Mouse (Mus musculus): ENCODE data around the gene Eps8.

The Eps8 gene

GRCm38 (mm10) chr6:137664936-137665335, 10.3 kb upstream of the Eps8 start:
- peak in 1 of 2 experiments; percentile 23 for DNase-seq (ENCODE audit: low spot score in 2 of 2)

GRCm38 (mm10) chr6:137661583-137662365, 7.1 kb upstream of the Eps8 start:
- peak; percentile 43 to 74 for DNase-seq (ENCODE audit: low spot score in 2 of 2)

GRCm38 (mm10) chr6:137658426-137659088, 3.9 kb upstream of the Eps8 start:
- DNase-seq (ENCODE audit: low spot score in 2 of 2), result no peak

- DNase-seq (ENCODE audit: low spot score in 2 of 2), result no peak
Measured at GRCm38 (mm10) chr6:137657203-137657602, 2.5 kb upstream of the Eps8 start.

- DNase-seq (ENCODE audit: low spot score in 2 of 2), result no peak
Measured at GRCm38 (mm10) chr6:137649528-137649927, 5.1 kb downstream of the Eps8 start.

GRCm38 (mm10) chr6:137649068-137649480, 5.6 kb downstream of the Eps8 start:
- DNase-seq (ENCODE audit: low spot score in 2 of 2), result peak; percentile 72 to 83

GRCm38 (mm10) chr6:137648110-137649067, 6.3 kb downstream of the Eps8 start:
- no peak for DNase-seq (ENCODE audit: low spot score in 2 of 2)

- DNase-seq (ENCODE audit: low spot score in 2 of 2), result no peak
Measured at GRCm38 (mm10) chr6:137647646-137648045, 7.0 kb downstream of the Eps8 start.

- no peak for DNase-seq (ENCODE audit: low spot score in 2 of 2)
Measured at GRCm38 (mm10) chr6:137646726-137647125, 8.0 kb downstream of the Eps8 start.

GRCm38 (mm10) chr6:137644893-137645292, 9.8 kb downstream of the Eps8 start:
- no peak for DNase-seq (ENCODE audit: low spot score in 2 of 2)

GRCm38 (mm10) chr6:137643814-137644213, 10.9 kb downstream of the Eps8 start:
- no peak for DNase-seq (ENCODE audit: low spot score in 2 of 2)

GRCm38 (mm10) chr6:137641642-137642041, 13.0 kb downstream of the Eps8 start:
- no peak for DNase-seq (ENCODE audit: low spot score in 2 of 2)

GRCm38 (mm10) chr6:137638834-137639567, 15.7 kb downstream of the Eps8 start:
- DNase-seq (ENCODE audit: low spot score in 2 of 2), result no peak

- no peak for DNase-seq (ENCODE audit: low spot score in 2 of 2)
Measured at GRCm38 (mm10) chr6:137637443-137637842, 17.2 kb downstream of the Eps8 start.

GRCm38 (mm10) chr6:137636131-137636530, 18.5 kb downstream of the Eps8 start:
- DNase-seq (ENCODE audit: low spot score in 2 of 2), result no peak

- no peak for DNase-seq (ENCODE audit: low spot score in 2 of 2)
Measured at GRCm38 (mm10) chr6:137633626-137634025, 21.1 kb downstream of the Eps8 start.

GRCm38 (mm10) chr6:137633121-137633520, 21.6 kb downstream of the Eps8 start:
- DNase-seq (ENCODE audit: low spot score in 2 of 2), result no peak

- DNase-seq (ENCODE audit: low spot score in 2 of 2), result no peak
Measured at GRCm38 (mm10) chr6:137630387-137630786, 24.3 kb downstream of the Eps8 start.

GRCm38 (mm10) chr6:137629603-137630231, 25.0 kb downstream of the Eps8 start:
- no peak for DNase-seq (ENCODE audit: low spot score in 2 of 2)

GRCm38 (mm10) chr6:137628715-137629114, 26.0 kb downstream of the Eps8 start:
- DNase-seq (ENCODE audit: low spot score in 2 of 2), result no peak

- no peak for DNase-seq (ENCODE audit: low spot score in 2 of 2)
Measured at GRCm38 (mm10) chr6:137621021-137621420, 33.7 kb downstream of the Eps8 start.

All from frontal cortex, postnatal 36 days (tissue).